Mouse (Mus musculus) liver, embryonic 14.5 days (tissue): ENCODE measurements around the gene Tspan12.

Source experiments
- CTCF ChIP-seq: IDR thresholded peaks from 2 replicates; pipeline ENCODE4 v1.5.1; 2016; ENCODE audit warnings: antibody characterized with exemption, low read depth, control low read depth
- EP300 ChIP-seq: IDR thresholded peaks from 2 replicates; pipeline ENCODE4 v1.6.1; 2016; ENCODE audit warnings: antibody characterized with exemption, low read depth

- TF ChIP-seq CTCF (no peak), EP300 (no peak)
These were observed 27.2 kb upstream of the Tspan12 start for GRCm38 (mm10) chr6:21879496-21879895.
